ENCODE assay signal across 11 mouse cellular contexts in genomic region chr2:156814344-156814801, GRCm38 (mm10). TPM values are rescaled to one million over a fixed set of nuclear protein-coding genes. Genes with fewer than 3 reads are reported as not detected.
DNase-seq lines count a peak whose midpoint lies in the region; ATAC-seq and TF ChIP-seq lines count a peak whose summit lies in the region.
"Had no signal": no experiment of that assay in that cellular context is flagged by ENCODE, and none has a peak within 500 bp of the region (broad histone marks: within the 10 kb centered on the region; RNA-seq: fewer than 3 reads in every experiment).

No protein-coding gene starts in this region.

- no peak for DNase-seq in intestine, embryonic 14.5 days (ENCODE audit: low spot score)
- peak; percentile 36 to 42 for DNase-seq in heart, postnatal 10 days
- DNase-seq in limb, embryonic 11.5 days (ENCODE audit: low spot score), result peak; percentile 36
- no peak for DNase-seq in liver
- no peak for DNase-seq in right cerebral cortex, adult 2 months (ENCODE audit: low spot score in 2 of 2)
- DNase-seq: thymus, postnatal 25 days had no signal

- no peaks in the 10 kb centered on the region for H3K36me3 ChIP-seq in intestine, embryonic 14.5 days (ENCODE audit: control insufficient read depth, insufficient read depth, low read length)
- H3K36me3 ChIP-seq in intestine, postnatal 0 days (ENCODE audit: control insufficient read depth, insufficient read depth), result no peaks in the 10 kb centered on the region
- no peaks in the 10 kb centered on the region for H3K36me3 ChIP-seq in limb, embryonic 11.5 days (ENCODE audit: control insufficient read depth, insufficient read depth, low read length)
- no peaks in the 10 kb centered on the region for H3K36me3 ChIP-seq in stomach, embryonic 14.5 days (ENCODE audit: control insufficient read depth, insufficient read depth, low read length)

- H3K4me3 ChIP-seq in intestine, embryonic 14.5 days (ENCODE audit: low read depth, low read length), result no peak overlapping the region
- no peak overlapping the region for H3K4me3 ChIP-seq in intestine, postnatal 0 days (ENCODE audit: low read depth, low read length)
- H3K4me3 ChIP-seq in limb, embryonic 11.5 days (ENCODE audit: low read depth, low read length), result no peak overlapping the region
- no peak overlapping the region for H3K4me3 ChIP-seq in stomach, embryonic 14.5 days (ENCODE audit: low read depth, low read length)
- H3K4me3 ChIP-seq: erythroblast, embryonic 14.5 days; megakaryocyte, embryonic 14.5 days had no signal

- peaks cover 13% of the 10 kb centered on the region for H3K4me1 ChIP-seq in intestine, embryonic 14.5 days (replicated peaks; ENCODE audit: control insufficient read depth, insufficient read depth, low read length)
- H3K4me1 ChIP-seq in intestine, postnatal 0 days (replicated peaks; ENCODE audit: control insufficient read depth, insufficient read depth, low read length), result no peaks in the 10 kb centered on the region
- H3K4me1 ChIP-seq in limb, embryonic 11.5 days (ENCODE audit: control insufficient read depth, insufficient read depth, low read length), result peaks cover 10% of the 10 kb centered on the region
- peaks cover 14% of the 10 kb centered on the region; the same call in 1 of the 2 replicates for H3K4me1 ChIP-seq in stomach, embryonic 14.5 days (ENCODE audit: control insufficient read depth, insufficient read depth, low read length)

- H3K9ac ChIP-seq in intestine, embryonic 14.5 days (ENCODE audit: low read length), result no peak overlapping the region
- H3K9ac ChIP-seq in intestine, postnatal 0 days (ENCODE audit: low read depth, low read length), result no peak overlapping the region
- no peak overlapping the region; the same call in 1 of the 2 replicates for H3K9ac ChIP-seq in limb, embryonic 11.5 days (ENCODE audit: low read length)
- H3K9ac ChIP-seq in stomach, embryonic 14.5 days (replicated peaks; ENCODE audit: low read depth, low read length), result no peak overlapping the region

- TF ChIP-seq CTCF in intestine, postnatal 0 days (IDR thresholded peaks at IDR 0.05; ENCODE audit: low read depth), result no peak

- intact Hi-C loops in heart, postnatal 10 days (cut with DNase I), result loop anchor here (5.0 kb wide), 1 partner anchor 33 kb away; no protein-coding TSS in a partner anchor

- no peaks in the 10 kb centered on the region for H3K27me3 ChIP-seq in intestine, embryonic 14.5 days (replicated peaks; ENCODE audit: control insufficient read depth, insufficient read depth, low read length)
- no peaks in the 10 kb centered on the region for H3K27me3 ChIP-seq in intestine, postnatal 0 days (replicated peaks; ENCODE audit: control insufficient read depth, insufficient read depth, low read length)
- H3K27me3 ChIP-seq in limb, embryonic 11.5 days (ENCODE audit: control insufficient read depth, insufficient read depth, low read length), result no peaks in the 10 kb centered on the region
- no peaks in the 10 kb centered on the region for H3K27me3 ChIP-seq in stomach, embryonic 14.5 days (ENCODE audit: control insufficient read depth, insufficient read depth, low read length)

- no peak for ATAC-seq in intestine, embryonic 14.5 days (replicated peaks; ENCODE audit: low FRiP score, low TSS enrichment, low read depth)
- no peak for ATAC-seq in intestine, postnatal 0 days
- ATAC-seq in limb, embryonic 11.5 days (ENCODE audit: insufficient number of reproducible peaks, low FRiP score, low TSS enrichment, low read depth), result no peak
- ATAC-seq in stomach, embryonic 14.5 days (ENCODE audit: insufficient number of reproducible peaks, insufficient read depth, low FRiP score, low read depth), result peak; percentile 46; the same call in 1 of the 2 replicates
- no peak for ATAC-seq in monocyte, adult 5-6 weeks (replicated peaks; ENCODE audit: insufficient number of reproducible peaks, low FRiP score, low TSS enrichment, poor library complexity, severe bottlenecking)

- 14% methylated on average over 8 of the region's 8 CpGs for WGBS in intestine, embryonic 14.5 days
- 33% methylated on average over 8 of the region's 8 CpGs for WGBS in intestine, postnatal 0 days
- WGBS in limb, embryonic 11.5 days, result 12% methylated on average over 8 of the region's 8 CpGs
- 12% methylated on average over 8 of the region's 8 CpGs for WGBS in stomach, embryonic 14.5 days

- H3K9me3 ChIP-seq in intestine, embryonic 14.5 days (ENCODE audit: control insufficient read depth, low read length), result no peaks in the 10 kb centered on the region
- H3K9me3 ChIP-seq in intestine, postnatal 0 days (ENCODE audit: control insufficient read depth), result no peaks in the 10 kb centered on the region
- H3K9me3 ChIP-seq in limb, embryonic 11.5 days (ENCODE audit: control insufficient read depth, low read length), result no peaks in the 10 kb centered on the region
- H3K9me3 ChIP-seq in stomach, embryonic 14.5 days (ENCODE audit: control insufficient read depth, low read depth, low read length), result no peaks in the 10 kb centered on the region

- H3K4me2 ChIP-seq in intestine, embryonic 14.5 days (ENCODE audit: low read length), result no peak overlapping the region
- H3K4me2 ChIP-seq in intestine, postnatal 0 days (replicated peaks; ENCODE audit: low read depth), result no peak overlapping the region
- H3K4me2 ChIP-seq in limb, embryonic 11.5 days (ENCODE audit: low read depth, severe bottlenecking), result no peak overlapping the region
- 0 out of 2 replicates have a peak overlapping the region, but pooled peaks have one; percentile 1 for H3K4me2 ChIP-seq in stomach, embryonic 14.5 days (replicated peaks; ENCODE audit: low read depth, low read length)

- peak overlapping the region; percentile 54; the same call in 1 of the 2 replicates for H3K27ac ChIP-seq in intestine, embryonic 14.5 days (ENCODE audit: low read depth)
- H3K27ac ChIP-seq in intestine, postnatal 0 days (ENCODE audit: low read depth, low read length), result no peak overlapping the region
- H3K27ac ChIP-seq in limb, embryonic 11.5 days (replicated peaks; ENCODE audit: low read depth, low read length), result peak overlapping the region; percentile 47
- H3K27ac ChIP-seq in stomach, embryonic 14.5 days (ENCODE audit: low read length), result peak overlapping the region; percentile 64

RNA-seq across cellular contexts. Expression of gene Tgif2, which starts 25.4 kb away (rescaled TPM):
- polyA plus RNA-seq in intestine, embryonic 14.5 days (2014; fragmentation: Nextera tagmentation; extraction: Ambion mirVana), result 61.4 and 63.5 TPM in 2 replicates
- polyA plus RNA-seq in intestine, postnatal 0 days (2015; fragmentation: Nextera tagmentation; extraction: Ambion mirVana), result 6.4 and 7.0 TPM in 2 replicates
- total RNA-seq in heart, postnatal 10 days (2021), result 1 to 10 TPM; 5.0 to 7.3 TPM
- polyA plus RNA-seq in limb, embryonic 11.5 days (2014; fragmentation: Nextera tagmentation; extraction: Ambion mirVana), result 99.5 and 100.0 TPM in 2 replicates
- 67.1 and 73.7 TPM in 2 replicates for polyA plus RNA-seq in stomach, embryonic 14.5 days (2014; fragmentation: Nextera tagmentation; extraction: Ambion mirVana)
- total RNA-seq in monocyte, adult 5-6 weeks (2017), result 3.2 to 5.9 TPM (median 3.5 TPM) in 3 replicates

RNA-seq across cellular contexts. Expression of gene Myl9, which starts 39.2 kb away (rescaled TPM):
- 1,449 and 1,579 TPM in 2 replicates for polyA plus RNA-seq in intestine, embryonic 14.5 days (2014; fragmentation: Nextera tagmentation; extraction: Ambion mirVana)
- polyA plus RNA-seq in intestine, postnatal 0 days (2015; fragmentation: Nextera tagmentation; extraction: Ambion mirVana), result 1,325 and 1,382 TPM in 2 replicates
- 100 to 1,000 TPM; 391 to 523 TPM for total RNA-seq in heart, postnatal 10 days (2021)
- 82.0 and 83.8 TPM in 2 replicates for polyA plus RNA-seq in limb, embryonic 11.5 days (2014; fragmentation: Nextera tagmentation; extraction: Ambion mirVana)
- polyA plus RNA-seq in stomach, embryonic 14.5 days (2014; fragmentation: Nextera tagmentation; extraction: Ambion mirVana), result 1,732 and 1,736 TPM in 2 replicates
- 5.0 to 95.3 TPM (median 6.6 TPM) in 3 replicates for total RNA-seq in monocyte, adult 5-6 weeks (2017)

RNA-seq across cellular contexts. Expression of gene 4930518I15Rik, which starts 43.4 kb away (rescaled TPM):
- polyA plus RNA-seq in intestine, embryonic 14.5 days (2014; fragmentation: Nextera tagmentation; extraction: Ambion mirVana), result 6.3 and 8.9 TPM in 2 replicates
- polyA plus RNA-seq in intestine, postnatal 0 days (2015; fragmentation: Nextera tagmentation; extraction: Ambion mirVana), result 1.3 and 1.8 TPM in 2 replicates
- 1 to 10 TPM; 1.1 to 1.2 TPM for total RNA-seq in heart, postnatal 10 days (2021)
- 6.3 and 8.0 TPM in 2 replicates for polyA plus RNA-seq in limb, embryonic 11.5 days (2014; fragmentation: Nextera tagmentation; extraction: Ambion mirVana)
- 8.0 and 9.1 TPM in 2 replicates for polyA plus RNA-seq in stomach, embryonic 14.5 days (2014; fragmentation: Nextera tagmentation; extraction: Ambion mirVana)
- 0.38 to 5.2 TPM (median 2.5 TPM) in 3 replicates for total RNA-seq in monocyte, adult 5-6 weeks (2017)

RNA-seq across cellular contexts. Expression of gene Rab5if, which starts 48.6 kb away (rescaled TPM):
- polyA plus RNA-seq in intestine, embryonic 14.5 days (2014; fragmentation: Nextera tagmentation; extraction: Ambion mirVana), result 253 and 276 TPM in 2 replicates
- polyA plus RNA-seq in intestine, postnatal 0 days (2015; fragmentation: Nextera tagmentation; extraction: Ambion mirVana), result 272 and 279 TPM in 2 replicates
- total RNA-seq in heart, postnatal 10 days (2021), result 100 to 1,000 TPM; 130 to 132 TPM
- 190 and 202 TPM in 2 replicates for polyA plus RNA-seq in limb, embryonic 11.5 days (2014; fragmentation: Nextera tagmentation; extraction: Ambion mirVana)
- 189 and 202 TPM in 2 replicates for polyA plus RNA-seq in stomach, embryonic 14.5 days (2014; fragmentation: Nextera tagmentation; extraction: Ambion mirVana)
- total RNA-seq in monocyte, adult 5-6 weeks (2017), result 118 to 134 TPM (median 121 TPM) in 3 replicates

Comparison
In these comparisons a context has a peak if more than half of its experiments do, and no peak if none do; other contexts are left out.
1. DNase-seq: peak in heart, postnatal 10 days (2 of 2) and limb, embryonic 11.5 days (single experiment); none in intestine, embryonic 14.5 days (single experiment), liver (single experiment) and right cerebral cortex, adult 2 months (0 of 2).
2. RNA of gene Myl9, which starts 39.2 kb away (polyA plus RNA-seq): 1,732 to 1,736 TPM in stomach, embryonic 14.5 days, 1,449 to 1,579 TPM in intestine, embryonic 14.5 days and 1,325 to 1,382 TPM in intestine, postnatal 0 days; 82.0 to 83.8 TPM in limb, embryonic 11.5 days; every median in the first group is over 10 times any median in the second.